Mouse (Mus musculus): ENCODE measurements at regions not wholly inside any gene's neighbourhood (a gene's known extent, or its start where the extent isn't known, plus 50 kb on each side); places are given as distances from the start of the nearest gene placed in this dataset.
"Not testable (repeated sequence)": the region's sequence is repeated elsewhere in the genome, so short reads cannot be mapped to it uniquely, and the experiment has no call there.

DNA sequence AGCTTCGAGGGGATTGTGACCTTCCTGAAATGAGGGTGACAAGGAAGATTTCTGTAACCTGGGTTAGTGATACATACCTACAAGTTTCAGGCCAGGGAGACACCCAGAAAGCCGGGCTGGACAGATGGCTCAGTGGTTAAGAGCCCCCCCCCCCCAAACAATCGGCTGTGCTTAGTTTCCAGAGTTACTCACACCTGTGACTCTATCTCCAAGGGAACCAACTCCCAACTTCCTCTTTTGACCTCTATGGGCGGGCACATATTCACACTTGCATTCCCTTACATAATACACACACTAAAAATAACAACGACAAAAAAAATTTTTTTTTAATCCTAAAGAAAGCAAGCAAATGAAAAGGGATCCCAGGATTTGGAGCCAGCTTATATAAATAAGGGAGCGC is 283.0 kb upstream of the Arglu1 start:
- no peak for DNase-seq (ENCODE audit: low read depth)
- TF ChIP-seq CTCF (IDR thresholded peaks at IDR 0.05; ENCODE audit: borderline replicate concordance, extremely low read depth, insufficient read depth, insufficient read length), result no peak
- TF ChIP-seq POLR2A (IDR thresholded peaks at IDR 0.05; ENCODE audit: borderline replicate concordance, extremely low read depth, insufficient read depth, insufficient read length, poor library complexity, severe bottlenecking), result no peak

DNA sequence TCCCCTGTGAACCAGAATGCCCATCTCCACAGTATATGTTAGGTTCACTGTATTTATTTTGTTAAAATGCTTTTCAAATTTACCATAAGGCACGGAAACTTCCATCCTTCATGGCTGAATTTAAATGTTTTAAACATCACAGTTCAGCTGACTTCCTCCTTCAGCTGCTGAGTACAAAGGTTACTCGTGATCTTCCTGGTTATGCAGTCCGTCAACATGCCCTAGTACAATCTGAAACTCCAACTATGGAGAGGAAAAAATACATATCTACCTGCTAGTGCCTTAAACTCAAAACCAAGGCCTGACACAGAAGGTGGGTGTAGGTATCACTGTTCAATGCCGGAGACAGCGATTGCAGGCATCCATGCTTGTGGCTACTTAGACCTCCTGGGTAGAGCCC is 280.5 kb upstream of the Arglu1 start:
- DNase-seq (ENCODE audit: low read depth), result no peak
- no peak for TF ChIP-seq POLR2A (IDR thresholded peaks at IDR 0.05; ENCODE audit: borderline replicate concordance, extremely low read depth, insufficient read depth, insufficient read length, poor library complexity, severe bottlenecking)
- no peak for TF ChIP-seq CTCF (IDR thresholded peaks at IDR 0.05; ENCODE audit: borderline replicate concordance, extremely low read depth, insufficient read depth, insufficient read length)

DNA sequence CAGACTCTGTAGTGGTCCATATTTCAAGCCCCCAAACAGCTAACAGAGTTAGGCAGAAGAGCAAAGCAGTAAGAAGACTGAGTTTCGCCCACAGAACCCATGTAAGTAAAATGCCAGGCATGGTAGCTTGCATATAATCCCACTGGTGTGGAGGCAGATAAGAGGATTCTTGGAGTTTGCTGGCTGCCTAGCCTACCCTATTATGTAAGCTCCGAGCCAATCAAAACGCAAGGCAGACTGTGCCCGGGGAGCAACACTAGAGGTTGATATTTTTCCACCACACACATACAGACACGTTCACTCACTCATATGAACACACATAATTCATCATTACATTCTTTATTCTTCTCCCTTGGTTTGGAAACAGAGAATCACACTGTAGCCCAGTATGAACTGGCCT is 280.0 kb upstream of the Arglu1 start:
- TF ChIP-seq CTCF (IDR thresholded peaks at IDR 0.05; ENCODE audit: borderline replicate concordance, extremely low read depth, insufficient read depth, insufficient read length) (no peak), POLR2A (IDR thresholded peaks at IDR 0.05; ENCODE audit: borderline replicate concordance, extremely low read depth, insufficient read depth, insufficient read length, poor library complexity, severe bottlenecking) (no peak)
- DNase-seq (ENCODE audit: low read depth), result no peak

DNA sequence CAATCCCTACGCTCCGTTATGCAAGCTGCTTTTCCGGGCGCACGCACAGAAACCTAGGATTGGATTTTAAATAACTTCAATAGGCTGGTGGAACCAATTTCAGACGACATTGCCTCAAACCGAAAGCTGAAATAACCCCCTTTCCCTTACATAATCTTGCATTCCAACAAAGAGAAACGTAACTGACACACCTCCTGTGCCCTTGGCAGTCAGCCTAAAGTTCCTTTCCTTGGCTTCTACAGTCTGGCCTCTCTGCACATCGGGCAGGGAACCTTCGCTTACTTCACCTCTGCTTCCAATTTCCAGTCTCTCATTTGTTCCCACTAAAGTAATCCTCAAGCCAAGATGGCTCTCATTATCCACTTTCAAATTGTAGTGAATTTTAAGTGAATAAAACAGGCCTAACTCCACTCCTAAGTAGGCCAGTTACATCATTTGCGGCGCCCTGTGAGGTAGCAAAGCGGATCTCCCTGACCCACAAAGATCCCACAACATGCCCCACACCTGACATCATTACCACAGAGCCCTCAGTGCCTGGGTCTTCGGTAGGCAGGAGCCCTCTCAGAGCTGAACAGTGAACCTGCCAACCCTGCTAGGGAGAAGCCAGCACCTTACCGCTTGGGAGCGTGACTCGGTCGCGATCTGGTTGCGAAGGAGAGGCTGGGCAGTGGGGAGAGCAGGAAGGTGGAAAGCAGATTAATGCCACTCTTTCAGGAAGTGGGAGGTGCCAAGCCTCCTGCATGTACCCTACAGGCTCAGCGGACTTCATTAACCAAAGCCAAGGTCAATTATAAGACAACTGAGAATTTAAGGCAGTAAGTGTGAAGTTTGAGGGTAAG is 279.0 kb upstream of the Arglu1 start:
- TF ChIP-seq POLR2A (IDR thresholded peaks at IDR 0.05; ENCODE audit: borderline replicate concordance, extremely low read depth, insufficient read depth, insufficient read length, poor library complexity, severe bottlenecking), result no peak
- TF ChIP-seq CTCF (IDR thresholded peaks at IDR 0.05; ENCODE audit: borderline replicate concordance, extremely low read depth, insufficient read depth, insufficient read length), result no peak
- DNase-seq (ENCODE audit: low read depth), result peak; percentile 49

DNA sequence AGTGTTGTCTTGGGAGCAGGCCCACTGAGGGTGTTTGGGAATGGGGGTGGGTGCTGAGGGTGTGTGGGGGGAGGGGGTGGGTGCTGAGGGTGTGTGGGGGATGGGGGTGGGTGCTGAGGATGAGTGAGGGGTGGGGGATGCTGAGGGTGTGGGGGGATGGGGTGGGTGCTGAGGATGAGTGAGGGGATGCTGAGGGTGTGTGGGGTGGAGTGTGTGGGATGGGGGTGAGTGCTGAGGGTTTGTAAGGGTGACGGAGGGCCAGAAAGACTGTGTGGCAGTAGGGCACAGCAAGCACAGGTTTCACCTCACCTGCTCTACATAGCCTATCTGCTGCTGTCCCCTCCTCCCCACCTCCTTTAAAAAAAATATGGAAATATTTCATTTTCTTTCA is 276.3 kb upstream of the Arglu1 start:
- TF ChIP-seq CTCF (IDR thresholded peaks at IDR 0.05; ENCODE audit: borderline replicate concordance, extremely low read depth, insufficient read depth, insufficient read length), result no peak
- TF ChIP-seq POLR2A (IDR thresholded peaks at IDR 0.05; ENCODE audit: borderline replicate concordance, extremely low read depth, insufficient read depth, insufficient read length, poor library complexity, severe bottlenecking), result no peak
- DNase-seq (ENCODE audit: low read depth), result no peak

DNA sequence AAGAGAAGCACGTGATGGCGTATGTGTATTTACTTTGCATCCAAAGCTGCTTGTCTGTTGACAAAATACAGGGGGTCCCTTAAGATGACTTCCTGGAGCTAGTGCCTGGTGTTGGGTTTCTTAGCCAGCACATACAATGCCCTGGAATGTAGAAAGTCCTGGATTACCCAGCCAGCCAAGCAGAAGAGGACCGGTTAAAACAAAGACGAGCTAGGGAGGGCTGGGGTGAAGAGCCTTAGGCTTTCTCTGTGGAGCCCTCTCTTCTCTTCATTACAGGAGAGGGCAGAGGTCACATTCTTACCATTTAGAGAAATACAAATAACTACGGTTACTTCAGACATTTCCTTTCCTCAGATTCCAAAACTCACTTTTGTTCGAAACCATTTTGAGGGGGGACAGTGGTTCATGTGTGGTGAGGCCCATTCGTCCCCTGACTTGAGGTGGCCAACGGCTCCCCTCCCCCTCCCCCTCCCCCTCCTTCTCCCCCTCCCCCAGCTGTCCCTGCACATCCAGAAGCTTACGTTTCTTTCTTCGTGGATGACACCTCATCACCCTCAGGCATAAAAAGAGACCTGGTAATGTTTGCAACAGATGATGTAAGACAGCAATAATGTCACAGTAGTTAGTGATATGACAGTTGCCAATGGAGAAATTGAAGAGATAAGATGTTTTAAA is 275.8 kb upstream of the Arglu1 start:
- DNase-seq (ENCODE audit: low read depth), result peak; percentile 42
- TF ChIP-seq POLR2A (IDR thresholded peaks at IDR 0.05; ENCODE audit: borderline replicate concordance, extremely low read depth, insufficient read depth, insufficient read length, poor library complexity, severe bottlenecking), result no peak
- TF ChIP-seq CTCF (IDR thresholded peaks at IDR 0.05; ENCODE audit: borderline replicate concordance, extremely low read depth, insufficient read depth, insufficient read length), result no peak

DNA sequence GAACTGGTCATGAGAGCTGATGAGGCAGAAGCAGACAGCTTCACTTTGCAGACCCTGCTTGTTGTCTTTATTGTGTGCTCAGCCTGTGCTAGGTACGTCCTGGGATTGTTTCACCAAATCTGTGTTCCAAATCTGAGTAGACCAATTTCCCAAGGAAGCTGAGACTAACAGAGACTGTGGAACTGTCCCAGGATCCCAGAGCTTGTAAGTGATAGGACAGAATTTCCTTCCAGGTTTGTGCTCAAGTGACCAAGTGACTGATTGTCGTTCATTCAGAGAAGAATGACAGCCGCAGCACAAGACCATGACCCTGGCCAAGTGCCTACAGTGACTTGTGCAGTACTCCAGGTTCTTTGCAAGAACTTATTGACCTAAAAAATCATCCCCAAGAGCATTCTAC is 269.9 kb upstream of the Arglu1 start:
- DNase-seq (ENCODE audit: low read depth), result no peak
- TF ChIP-seq POLR2A (IDR thresholded peaks at IDR 0.05; ENCODE audit: borderline replicate concordance, extremely low read depth, insufficient read depth, insufficient read length, poor library complexity, severe bottlenecking) (no peak), CTCF (IDR thresholded peaks at IDR 0.05; ENCODE audit: borderline replicate concordance, extremely low read depth, insufficient read depth, insufficient read length) (no peak)

DNA sequence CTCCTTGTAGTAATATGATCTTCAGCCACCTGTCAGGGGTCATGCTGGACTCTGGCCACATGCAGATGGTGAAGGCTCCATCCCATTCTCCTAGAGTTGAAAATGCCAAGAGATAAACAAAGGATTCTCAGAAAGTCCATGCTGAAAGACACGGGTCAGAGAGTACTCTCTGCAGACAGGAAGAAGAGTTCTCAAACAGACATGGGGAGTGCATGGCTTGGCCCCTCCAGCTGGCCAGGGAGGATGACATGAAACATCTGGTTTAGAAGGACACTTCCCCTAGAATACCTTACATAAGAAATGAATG is 269.4 kb upstream of the Arglu1 start:
- TF ChIP-seq POLR2A (IDR thresholded peaks at IDR 0.05; ENCODE audit: borderline replicate concordance, extremely low read depth, insufficient read depth, insufficient read length, poor library complexity, severe bottlenecking), result no peak
- TF ChIP-seq CTCF (IDR thresholded peaks at IDR 0.05; ENCODE audit: borderline replicate concordance, extremely low read depth, insufficient read depth, insufficient read length), result no peak

DNA sequence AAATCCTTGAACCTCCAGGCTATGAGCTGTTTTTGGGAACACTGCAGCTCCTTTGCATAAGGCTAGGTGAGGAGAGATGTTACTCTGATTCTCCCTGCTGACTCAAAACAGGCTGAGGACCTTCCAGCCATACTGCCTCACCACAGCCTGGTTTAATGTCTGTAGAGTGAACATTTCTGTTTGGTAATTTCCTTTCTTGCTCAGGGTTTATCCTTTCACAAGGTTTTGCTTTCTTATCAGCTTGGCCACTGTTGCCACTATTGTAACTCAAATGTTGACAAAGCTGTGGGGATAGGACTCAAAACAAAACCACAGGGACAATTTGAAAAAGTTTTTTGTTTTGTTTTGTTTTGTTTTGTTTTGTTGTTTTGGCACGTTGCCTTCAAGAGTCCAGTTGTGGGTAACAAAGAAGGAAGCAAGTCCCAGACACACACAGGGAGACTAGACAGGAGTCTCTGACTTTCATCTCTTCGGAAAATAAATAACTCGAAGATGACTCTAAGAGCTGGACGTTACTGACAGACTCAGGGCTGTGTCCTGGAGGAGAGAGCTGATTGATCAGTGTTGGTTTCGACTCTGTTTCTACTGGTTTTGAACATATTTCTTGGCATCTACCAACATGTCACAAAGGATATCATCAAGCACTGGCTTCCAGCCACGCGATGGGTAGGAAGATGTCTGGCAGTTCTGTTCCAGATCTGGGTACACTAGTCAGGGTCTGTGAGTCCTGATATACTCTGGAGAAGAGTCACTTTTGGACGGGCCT is 268.9 kb upstream of the Arglu1 start:
- TF ChIP-seq POLR2A (IDR thresholded peaks at IDR 0.05; ENCODE audit: borderline replicate concordance, extremely low read depth, insufficient read depth, insufficient read length, poor library complexity, severe bottlenecking) (no peak), CTCF (IDR thresholded peaks at IDR 0.05; ENCODE audit: borderline replicate concordance, extremely low read depth, insufficient read depth, insufficient read length) (no peak)
- no peak for DNase-seq (ENCODE audit: low read depth)

More for the DNA sequence above, 269.4 kb upstream of the Arglu1 start:
- no peak for DNase-seq (ENCODE audit: low read depth)

DNA sequence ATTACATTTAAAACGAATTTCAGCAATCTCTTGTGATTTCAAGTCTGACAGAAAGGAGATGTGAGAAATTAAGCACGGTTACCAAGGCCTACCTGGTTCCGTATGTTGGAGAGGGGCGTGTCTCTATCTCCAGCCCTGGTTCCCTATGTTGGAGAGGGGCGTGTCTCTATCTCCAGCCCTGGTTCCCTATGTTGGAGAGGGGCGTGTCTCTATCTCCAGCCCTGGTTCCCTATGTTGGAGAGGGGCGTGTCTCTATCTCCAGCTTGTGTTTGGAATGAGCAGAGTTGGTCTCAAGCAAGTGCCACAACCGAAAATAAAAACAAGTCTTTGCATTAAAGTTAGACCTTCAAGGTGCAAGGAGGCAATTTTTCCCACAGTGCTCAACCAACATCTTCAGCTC is 267.8 kb upstream of the Arglu1 start:
- DNase-seq (ENCODE audit: low read depth), result not testable (repeated sequence)

DNA sequence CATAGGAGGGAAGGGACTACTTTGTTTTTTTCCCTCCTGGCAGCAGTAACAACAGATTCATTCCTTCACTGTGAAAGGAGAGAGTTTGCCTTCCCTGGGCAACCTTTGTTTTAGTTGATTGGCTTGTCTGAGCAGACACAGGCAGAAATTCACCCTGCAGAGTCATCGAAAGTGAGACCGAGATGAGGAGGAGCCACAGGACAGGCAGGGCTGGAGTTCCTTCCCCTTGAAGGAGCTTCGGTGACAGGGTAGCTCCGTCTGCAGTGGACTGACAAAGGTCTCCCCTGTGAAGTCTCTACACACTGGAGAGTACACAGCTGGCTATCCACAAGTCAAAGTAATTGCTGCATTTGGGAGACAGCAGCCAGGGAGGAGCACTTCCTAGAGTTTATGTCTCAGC is 261.9 kb upstream of the Arglu1 start:
- no peak for DNase-seq (ENCODE audit: low read depth)
- TF ChIP-seq CTCF (IDR thresholded peaks at IDR 0.05; ENCODE audit: borderline replicate concordance, extremely low read depth, insufficient read depth, insufficient read length) (no peak), POLR2A (IDR thresholded peaks at IDR 0.05; ENCODE audit: borderline replicate concordance, extremely low read depth, insufficient read depth, insufficient read length, poor library complexity, severe bottlenecking) (no peak)
